Mouse (Mus musculus) CH12.LX (cell line): ENCODE measurements at regions not wholly inside any gene's neighbourhood (a gene's known extent, or its start where the extent isn't known, plus 50 kb on each side); places are given as distances from the start of the nearest gene placed in this dataset.

Experiments used
- DNase-seq: peaks from one replicate; pipeline ENCODE4 v3.0.0-alpha.2; 2013; ENCODE audit errors: extremely low read depth
- H3K27ac ChIP-seq: 2 replicates; pipeline ENCODE4 v1.5.1; 2012; ENCODE audit warnings: low read depth, mild to moderate bottlenecking, control low read depth, moderate library complexity; ENCODE audit not compliant: insufficient read depth
- H3K27me3 ChIP-seq: replicated peaks from 2 replicates; pipeline ENCODE3; 2012; ENCODE audit warnings: inconsistent platforms
- H3K36me3 ChIP-seq, 2 experiments: replicated peaks in 1 of 2; 2 replicates each; pipeline versions ENCODE3 to v1.6.1; 2012; ENCODE audit warnings: inconsistent platforms in 1 of 2, low read length in 1 of 2, mild to moderate bottlenecking in 1 of 2, mixed read lengths in 1 of 2, moderate library complexity in 1 of 2; ENCODE audit not compliant: control insufficient read depth in 1 of 2, insufficient read depth in 1 of 2
- H3K4me1 ChIP-seq, 2 experiments: 2 replicates each; pipeline ENCODE4 v1.6.1; 2012; ENCODE audit warnings: inconsistent platforms in 1 of 2, moderate library complexity in 1 of 2; ENCODE audit not compliant: insufficient read depth in 2 of 2, control insufficient read depth in 1 of 2
- H3K4me2 ChIP-seq: 2 replicates; pipeline ENCODE4 v1.6.1; 2012; ENCODE audit warnings: low read depth, mild to moderate bottlenecking, control low read depth; ENCODE audit not compliant: poor library complexity, insufficient read depth, severe bottlenecking
- H3K4me3 ChIP-seq, 3 experiments: fragments of 150-350 bp in 1 of 3; sonication (generic) in 1 of 3; replicated peaks in 1 of 3; 2 replicates each; pipeline versions ENCODE3 to v1.5.1; 2011 to 2012; ENCODE audit warnings: low read depth in 2 of 3, low read length in 2 of 3, mild to moderate bottlenecking in 2 of 3, moderate library complexity in 2 of 3, control low read depth in 1 of 3, improper control_type of control experiment in 1 of 3, inconsistent platforms in 1 of 3, mixed read lengths in 1 of 3; ENCODE audit not compliant: poor library complexity in 1 of 3
- H3K79me2 ChIP-seq: replicated peaks from 2 replicates; pipeline ENCODE4 v1.6.1; 2012; ENCODE audit warnings: mild to moderate bottlenecking, moderate library complexity; ENCODE audit not compliant: control insufficient read depth, poor library complexity, insufficient read depth, severe bottlenecking; ENCODE audit errors: extremely low read depth
- H3K9ac ChIP-seq: 2 replicates; pipeline ENCODE4 v1.6.1; 2012; ENCODE audit warnings: low read depth, mild to moderate bottlenecking, control low read depth, moderate library complexity; ENCODE audit not compliant: insufficient read depth
- H3K9me3 ChIP-seq: replicated peaks from 2 replicates; pipeline ENCODE3; 2012; ENCODE audit warnings: low read length, inconsistent platforms, mixed read lengths
- BHLHE40 ChIP-seq: IDR thresholded peaks from 2 replicates; pipeline ENCODE4 v1.6.1; 2011; ENCODE audit warnings: mild to moderate bottlenecking, low read depth, low read length, improper control_type of control experiment
- CHD1 ChIP-seq: IDR thresholded peaks from 2 replicates; pipeline ENCODE4 v1.6.1; 2012; ENCODE audit warnings: low read depth, low read length, improper control_type of control experiment, inconsistent platforms
- CHD2 ChIP-seq: IDR thresholded peaks from 2 replicates; pipeline ENCODE4 v1.6.1; 2011; ENCODE audit warnings: low read length, improper control_type of control experiment
- E2F4 ChIP-seq: IDR thresholded peaks from 2 replicates; pipeline ENCODE4 v1.6.1; 2011; ENCODE audit warnings: low read depth, low read length, improper control_type of control experiment; ENCODE audit not compliant: insufficient replicate concordance
- ELF1 ChIP-seq: IDR thresholded peaks from 2 replicates; pipeline ENCODE4 v1.6.1; 2014; ENCODE audit warnings: low read depth, mild to moderate bottlenecking, inconsistent platforms, low read length, improper control_type of control experiment
- ETS1 ChIP-seq: conservative IDR thresholded peaks from 2 replicates; pipeline ENCODE4 v1.6.1; 2012; ENCODE audit warnings: low read depth, mild to moderate bottlenecking, inconsistent platforms, low read length, improper control_type of control experiment, moderate library complexity
- HCFC1 ChIP-seq: IDR thresholded peaks from 2 replicates; pipeline ENCODE4 v1.6.1; 2012; ENCODE audit warnings: low read depth, mild to moderate bottlenecking, inconsistent platforms, low read length, improper control_type of control experiment
- KAT2A ChIP-seq: IDR thresholded peaks from 2 replicates; pipeline ENCODE4 v1.6.1; 2012; ENCODE audit warnings: low read length, improper control_type of control experiment, inconsistent platforms; ENCODE audit not compliant: insufficient replicate concordance
- MAFK ChIP-seq: IDR thresholded peaks from 2 replicates; pipeline ENCODE4 v1.6.1; 2011; ENCODE audit warnings: low read length, improper control_type of control experiment; ENCODE audit not compliant: insufficient replicate concordance
- MAZ ChIP-seq: IDR thresholded peaks from 2 replicates; pipeline ENCODE4 v1.6.1; 2012; ENCODE audit warnings: low read depth, mild to moderate bottlenecking, inconsistent platforms, low read length, improper control_type of control experiment, moderate library complexity
- MXI1 ChIP-seq: IDR thresholded peaks from 2 replicates; pipeline ENCODE4 v1.6.1; 2011; ENCODE audit warnings: mild to moderate bottlenecking, low read depth, low read length, improper control_type of control experiment
- MYC ChIP-seq: IDR thresholded peaks from 2 replicates; pipeline ENCODE4 v1.6.1; 2011; ENCODE audit warnings: low read depth, mild to moderate bottlenecking, improper control_type of control experiment, low read length
- NELFE ChIP-seq: IDR thresholded peaks from 2 replicates; pipeline ENCODE4 v1.6.1; 2011; ENCODE audit warnings: low read depth, low read length, improper control_type of control experiment
- NRF1 ChIP-seq: IDR thresholded peaks from 2 replicates; pipeline ENCODE4 v1.6.1; 2014; ENCODE audit warnings: low read depth, mild to moderate bottlenecking, inconsistent platforms, low read length, improper control_type of control experiment, moderate library complexity
- POLR2AphosphoS2 ChIP-seq: IDR thresholded peaks from 2 replicates; pipeline ENCODE4 v1.6.1; 2011; ENCODE audit warnings: low read depth, low read length, improper control_type of control experiment
- RAD21 ChIP-seq: IDR thresholded peaks from 2 replicates; pipeline ENCODE4 v1.6.1; 2011; ENCODE audit warnings: low read depth, mild to moderate bottlenecking, low read length, improper control_type of control experiment, moderate library complexity
- RCOR1 ChIP-seq: conservative IDR thresholded peaks from 2 replicates; pipeline ENCODE4 v1.6.1; 2012; ENCODE audit warnings: low read depth, mild to moderate bottlenecking, inconsistent platforms, low read length, improper control_type of control experiment
- TBP ChIP-seq: conservative IDR thresholded peaks from 2 replicates; pipeline ENCODE4 v1.6.1; 2011; ENCODE audit warnings: low read depth, low read length, improper control_type of control experiment
- TCF12 ChIP-seq: IDR thresholded peaks from 2 replicates; pipeline ENCODE4 v1.6.1; 2014; ENCODE audit warnings: low read depth, mild to moderate bottlenecking, inconsistent platforms, low read length, improper control_type of control experiment
- UBTF ChIP-seq: IDR thresholded peaks from 2 replicates; pipeline ENCODE4 v1.6.1; 2012; ENCODE audit warnings: low read depth, mild to moderate bottlenecking, inconsistent platforms, low read length, improper control_type of control experiment, moderate library complexity
- ZMIZ1 ChIP-seq: IDR thresholded peaks from 2 replicates; pipeline ENCODE4 v1.6.1; 2012; ENCODE audit warnings: low read depth, mild to moderate bottlenecking, inconsistent platforms, low read length, improper control_type of control experiment
- ZNF384 ChIP-seq: IDR thresholded peaks from 2 replicates; pipeline ENCODE4 v1.6.1; 2012; ENCODE audit warnings: low read depth, low read length, improper control_type of control experiment, inconsistent platforms
- dilution Hi-C: fragments of 300-500 bp; cut with MboI; formaldehyde crosslinking; loops from 2 replicates; pipeline ENCODE4 v1.14.3; 2020; ENCODE audit warnings: low sequenced_read_pairs; ENCODE audit not compliant: extremely low pct_unique_long_range_greater_than_20kb, extremely low pct_ligation_motif_present
- in situ Hi-C: fragments of 300-500 bp; cut with MboI; formaldehyde crosslinking; loops from 3 replicates; pipeline ENCODE4 v1.14.3; 2019; ENCODE audit warnings: low sequenced_read_pairs, low pct_ligation_motif_present, low pct_unique_long_range_greater_than_20kb, mixed read lengths

DNA sequence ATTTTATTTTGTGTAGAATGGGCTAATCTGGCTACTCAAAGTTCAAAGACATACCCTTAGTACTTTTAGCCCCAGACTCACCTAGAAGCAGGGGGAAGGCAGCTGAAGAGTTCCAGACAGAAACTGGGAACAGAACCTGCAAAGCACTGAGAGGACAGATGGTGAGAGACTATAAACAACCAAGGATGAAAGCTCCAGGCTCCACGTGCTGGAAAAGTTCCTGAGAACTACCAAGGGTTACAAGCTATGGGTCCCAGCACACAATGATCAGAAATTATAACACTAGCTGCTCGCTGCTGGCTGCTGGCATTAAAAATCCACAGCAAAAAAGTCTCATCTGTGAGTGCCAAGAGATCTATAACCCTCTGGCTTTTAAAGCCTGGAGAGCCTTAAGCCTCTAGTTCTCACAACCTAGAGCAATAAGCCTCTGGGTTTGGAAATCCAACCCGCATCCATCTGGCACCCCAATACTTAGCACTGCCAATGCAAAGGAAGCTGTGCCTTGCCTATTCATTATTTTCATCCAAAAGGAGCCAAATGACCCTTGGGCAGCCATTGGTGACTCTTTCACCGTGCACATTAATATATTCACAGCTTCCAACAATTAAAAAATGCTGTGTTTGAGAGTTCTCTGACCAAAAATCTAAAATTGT lies 102.6 kb upstream of the Smc2 start:
- Histone ChIP-seq H3K27me3 (no peaks in the 10 kb centered on the region), H3K9me3 (no peaks in the 10 kb centered on the region), H3K9ac (no peak overlapping the region), H3K36me3 (no peaks in the 10 kb centered on the region), H3K4me1 (no peaks in the 10 kb centered on the region), H3K4me3 (no peak overlapping the region), H3K79me2 (no peaks in the 10 kb centered on the region), H3K27ac (no peak overlapping the region), H3K4me2 (no peak overlapping the region)
- TF ChIP-seq KAT2A (no peak), ELF1 (no peak), TBP (no peak), E2F4 (no peak), RAD21 (no peak), BHLHE40 (no peak), MAFK (no peak), UBTF (no peak), NELFE (no peak), CHD2 (no peak), NRF1 (no peak), ZNF384 (no peak), MYC (no peak), TCF12 (no peak), ZMIZ1 (no peak), ETS1 (no peak), RCOR1 (no peak), CHD1 (no peak), MAZ (no peak), POLR2AphosphoS2 (no peak)
- in situ Hi-C loops = no loop called here
- no peak for DNase-seq
- dilution Hi-C loops = no loop called here

DNA sequence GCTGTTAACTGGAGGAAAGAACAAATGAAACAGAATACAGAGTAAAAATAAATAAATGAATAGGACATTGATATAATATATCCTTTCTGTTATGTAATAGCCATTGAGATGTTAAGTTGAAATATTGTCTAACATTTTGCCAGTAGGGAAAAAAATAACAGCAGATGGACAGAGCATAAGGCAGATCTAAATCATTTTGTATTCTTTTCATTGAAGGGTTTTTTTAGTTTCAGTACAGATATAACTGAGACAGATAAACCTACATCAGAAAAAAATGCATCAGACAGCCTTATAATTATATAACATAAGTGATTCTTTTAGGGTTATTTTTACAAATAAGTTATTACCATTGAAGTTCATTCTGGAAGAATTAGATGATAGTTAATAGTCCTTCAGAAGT lies 97.8 kb upstream of the Smc2 start:
- Histone ChIP-seq H3K79me2 (no peaks in the 10 kb centered on the region), H3K4me2 (no peak overlapping the region), H3K27me3 (no peaks in the 10 kb centered on the region), H3K27ac (no peak overlapping the region), H3K36me3 (no peaks in the 10 kb centered on the region), H3K4me3 (no peak overlapping the region), H3K9ac (no peak overlapping the region), H3K4me1 (no peaks in the 10 kb centered on the region), H3K9me3 (no peaks in the 10 kb centered on the region)
- no peak for DNase-seq
- in situ Hi-C loops (no loop called here), dilution Hi-C loops (no loop called here)
- TF ChIP-seq HCFC1 (no peak), MXI1 (no peak)
